Mouse (Mus musculus) lung, adult 2 months (tissue): ENCODE measurements around the gene Gm49321.

Source experiments
- CTCF ChIP-seq: fragments of 200-500 bp; IDR thresholded peaks from 2 replicates; pipeline ENCODE4 v1.5.1; 2011; ENCODE audit warnings: mild to moderate bottlenecking, low read length, control low read depth; ENCODE audit not compliant: insufficient read depth
- POLR2A ChIP-seq: fragments of 200-500 bp; IDR thresholded peaks from 2 replicates; pipeline ENCODE4 v1.6.1; 2011; ENCODE audit warnings: low read depth, mild to moderate bottlenecking, control low read depth, low read length, borderline replicate concordance; ENCODE audit errors: extremely low read depth

- TF ChIP-seq CTCF (no peak), POLR2A (no peak)
These were observed 39.2 kb upstream of the Gm49321 start for GRCm38 (mm10) chr12:73898281-73898680.
